In the genomic region with DNA sequence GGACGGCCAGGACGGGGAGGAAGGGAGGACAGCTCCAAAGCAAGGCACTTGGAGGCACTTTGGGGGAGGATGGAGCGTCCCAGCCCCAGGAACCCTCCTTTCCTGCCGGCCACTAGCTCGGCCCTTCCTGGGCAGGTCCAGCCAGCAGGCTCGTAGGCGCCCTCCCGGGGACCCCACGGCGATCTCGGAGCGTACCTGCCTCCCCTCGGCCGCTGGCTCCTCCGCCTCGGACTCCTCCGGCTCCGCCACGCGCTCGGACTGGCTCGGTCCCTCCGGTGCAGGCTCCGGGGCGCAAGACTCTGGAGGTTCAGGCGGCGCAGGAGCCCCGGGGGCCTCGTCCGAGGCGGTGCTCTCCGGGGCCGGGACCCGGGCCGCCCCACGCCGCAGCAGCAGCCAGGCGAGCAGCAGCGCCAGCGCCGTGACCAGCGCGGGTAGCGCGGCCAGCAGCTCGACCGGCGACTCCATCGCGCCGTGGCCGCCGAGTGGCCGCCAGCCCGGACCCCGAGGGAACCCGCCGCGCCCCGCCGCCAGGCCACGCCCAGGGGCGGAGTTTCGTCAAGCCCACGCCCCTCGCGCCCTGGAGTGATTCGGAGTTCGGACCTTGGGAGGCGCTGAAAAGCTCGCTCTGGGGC, we compare ENCODE assay signal across 7 mouse cellular contexts. TPM values are rescaled to one million over a fixed set of nuclear protein-coding genes. Genes with fewer than 3 reads are reported as not detected.
DNase-seq lines count a peak whose midpoint lies in the region; ATAC-seq and TF ChIP-seq lines count a peak whose summit lies in the region.

Gene Mxra7 (minus strand): TSS at position 513 of the 632 bp plus-strand sequence.

- WGBS in hindbrain, embryonic 14.5 days, result under 1% methylated on average over 66 of the region's 71 CpGs
- WGBS in spleen, adult 2 months, result 9% methylated on average over 68 of the region's 71 CpGs

- peaks cover 22% of the 10 kb centered on the region for H3K4me1 ChIP-seq in hindbrain, embryonic 14.5 days (replicated peaks; ENCODE audit: control insufficient read depth, insufficient read depth, low read length)
- H3K4me1 ChIP-seq in spleen, adult 2 months (ENCODE audit: control insufficient read depth, insufficient read depth, insufficient read length), result peaks cover 6% of the 10 kb centered on the region; the same call in 1 of the 2 replicates

- intact Hi-C loops in gastrocnemius, adult 2 months (cut with DNase I), result no loop called here
- intact Hi-C loops in left cerebral cortex, postnatal 25 days (cut with DNase I), result no loop called here

- peak; percentile 67 for DNase-seq in adipocyte (ENCODE audit: low spot score)
- peak; percentile 75 for DNase-seq in cerebellum, adult 9-10 months
- peak; percentile 91 for DNase-seq in gastrocnemius, adult 2 months
- peak; percentile 74 for DNase-seq in hindbrain, embryonic 14.5 days (ENCODE audit: low spot score)
- DNase-seq in left cerebral cortex, postnatal 25 days (ENCODE audit: low spot score in 2 of 2), result peak; percentile 39 to 51
- peak; percentile 75 for DNase-seq in mesoderm, embryonic 11.5 days (ENCODE audit: low read depth, low spot score)
- DNase-seq in spleen, adult 2 months (ENCODE audit: low read depth in 1 of 2, low spot score in 2 of 2), result peak in 1 of 2 experiments; percentile 44

- H3K9ac ChIP-seq in hindbrain, embryonic 14.5 days, result peak within 1 kb of the TSS; percentile 84

- ATAC-seq in hindbrain, embryonic 14.5 days (ENCODE audit: low FRiP score), result peak; percentile 36

- 0 out of 2 replicates have a peak, but pooled peaks cover 8% of the 10 kb centered on the region for H3K36me3 ChIP-seq in hindbrain, embryonic 14.5 days (replicated peaks; ENCODE audit: control insufficient read depth, insufficient read depth)
- no peaks in the 10 kb centered on the region for H3K36me3 ChIP-seq in spleen, adult 2 months (ENCODE audit: control insufficient read depth, insufficient read depth, low read length)

- H3K27me3 ChIP-seq in hindbrain, embryonic 14.5 days (ENCODE audit: control insufficient read depth, insufficient read depth, low read length), result no peaks in the 10 kb centered on the region
- H3K27me3 ChIP-seq in spleen, adult 2 months (ENCODE audit: control insufficient read depth, insufficient read depth, low read length), result peaks cover 4% of the 10 kb centered on the region

- no peaks in the 10 kb centered on the region for H3K9me3 ChIP-seq in hindbrain, embryonic 14.5 days (ENCODE audit: control insufficient read depth, low read length)

- peak within 1 kb of the TSS; percentile 91 for H3K27ac ChIP-seq in gastrocnemius, adult 2 months
- H3K27ac ChIP-seq in hindbrain, embryonic 14.5 days, result peak within 1 kb of the TSS; percentile 73
- peak within 1 kb of the TSS; percentile 33; the same call in 1 of the 2 replicates for H3K27ac ChIP-seq in spleen, adult 2 months (ENCODE audit: insufficient read depth, low read length)

- no peak for TF ChIP-seq POLR2A in spleen, adult 2 months (IDR thresholded peaks at IDR 0.05; ENCODE audit: low read depth, low read length)

- peak; percentile 11; the same call in 1 of the 2 replicates for TF ChIP-seq CTCF in gastrocnemius, adult 2 months (IDR thresholded peaks at IDR 0.05)
- no peak for TF ChIP-seq CTCF in spleen, adult 2 months (IDR thresholded peaks at IDR 0.05; ENCODE audit: extremely low read depth, insufficient read depth, insufficient read length, insufficient replicate concordance)

- H3K4me3 ChIP-seq in gastrocnemius, adult 2 months, result peak within 1 kb of the TSS; percentile 86
- H3K4me3 ChIP-seq in hindbrain, embryonic 14.5 days (replicated peaks; ENCODE audit: low read length), result peak within 1 kb of the TSS; percentile 71
- H3K4me3 ChIP-seq in spleen, adult 2 months (ENCODE audit: extremely low read depth, insufficient read depth, insufficient read length), result peak within 1 kb of the TSS; percentile 51; the same call in 1 of the 2 replicates

- H3K4me2 ChIP-seq in hindbrain, embryonic 14.5 days (replicated peaks), result peak within 1 kb of the TSS; percentile 90

RNA-seq across cellular contexts. Expression of gene Mxra7, which starts in this region (rescaled TPM):
- total RNA-seq in gastrocnemius, adult 2 months (2021), result 10 to 100 TPM in 1 of 2 experiments, 1 to 10 TPM in 1; 6.7 to 12.7 TPM
- 29.3 and 35.5 TPM in 2 replicates for polyA plus RNA-seq in hindbrain, embryonic 14.5 days (2014; fragmentation: Nextera tagmentation; extraction: Ambion mirVana)
- total RNA-seq in left cerebral cortex, postnatal 25 days (2021), result 10 to 100 TPM; 10.4 to 15.9 TPM
- polyA plus RNA-seq in spleen, adult 2 months (2012; rRNA removed), result 18.6 and 25.0 TPM in 2 replicates

Comparison
In these comparisons a context has a peak if more than half of its experiments do, and no peak if none do; other contexts are left out.
1. H3K27ac ChIP-seq: peak in every context shown above with its lines; median percentile 91 in gastrocnemius, adult 2 months; 73 in hindbrain, embryonic 14.5 days; 33 in spleen, adult 2 months.